Mouse (Mus musculus): Measurements from ENCODE around the gene A730015C16Rik. TPM values are rescaled to one million over a fixed set of nuclear protein-coding genes. Genes with fewer than 3 reads are reported as not detected.

A730015C16Rik gene
- polyA plus RNA-seq, 1 experiment from 2014 or later, result 1.8 TPM

DNA sequence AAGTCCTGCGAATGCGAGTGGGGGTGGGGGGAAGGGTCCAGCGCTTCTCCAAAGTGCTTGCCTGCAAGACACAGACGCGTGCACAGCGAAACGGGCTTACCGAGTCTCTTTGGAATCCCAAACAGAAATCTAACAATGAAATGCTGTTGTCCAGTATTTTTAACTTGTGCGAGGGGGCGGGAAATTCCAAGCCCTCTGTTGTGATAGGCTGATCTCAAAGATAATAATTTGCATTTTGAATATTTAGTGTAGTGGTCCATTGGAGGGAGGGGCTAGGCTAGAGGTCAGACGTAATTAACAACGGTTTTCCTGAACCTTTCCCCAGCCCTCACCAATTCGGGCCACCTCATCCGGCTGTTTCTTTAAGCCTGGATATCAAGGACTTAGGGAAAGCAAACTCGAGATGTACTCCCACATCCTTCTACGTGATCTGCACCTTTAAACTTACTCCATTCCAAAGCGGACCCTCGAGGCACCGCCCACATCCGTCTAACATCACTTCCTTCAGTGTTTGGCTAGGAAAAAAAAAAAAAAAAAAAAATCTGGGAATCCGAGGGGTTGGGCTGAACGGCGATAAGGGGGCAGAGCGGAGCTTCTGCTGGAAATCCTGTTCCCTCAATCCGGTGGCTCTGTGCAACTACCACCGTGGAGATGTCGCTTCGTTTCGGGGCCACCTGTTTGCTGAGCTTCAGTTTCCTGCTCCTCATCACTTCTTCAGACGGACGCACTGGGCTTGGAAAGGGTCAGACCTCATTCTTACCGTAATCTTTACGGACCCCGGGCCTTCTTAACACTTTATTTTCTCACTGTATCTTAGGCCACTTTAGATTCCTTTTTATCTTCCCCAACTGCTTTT, 14.1 kb downstream of the A730015C16Rik start, which contains the start of gene Txndc12:
Gene Txndc12, plus strand, starts transcription at position 487 of the 856 bp plus-strand sequence.
- no peaks in the 10 kb centered on the region for H3K27me3 ChIP-seq (ENCODE audit: control insufficient read depth, insufficient read depth, low read length)
- peak within 1 kb of the TSS; percentile 95 for H3K4me3 ChIP-seq (replicated peaks; ENCODE audit: low read depth, low read length)
- H3K9me3 ChIP-seq (ENCODE audit: control insufficient read depth, low read length), result no peaks in the 10 kb centered on the region
- DNase-seq (peak; percentile 95), ATAC-seq (ENCODE audit: low FRiP score, low TSS enrichment) (peak; percentile 81)
- H3K4me2 ChIP-seq (ENCODE audit: low read length), result peak within 1 kb of the TSS; percentile 65
- H3K4me1 ChIP-seq (ENCODE audit: control insufficient read depth, insufficient read depth, low read length), result peaks cover 35% of the 10 kb centered on the region
- under 1% methylated on average over 34 of the region's 34 CpGs for WGBS
- peak within 1 kb of the TSS; percentile 100 for H3K27ac ChIP-seq (replicated peaks; ENCODE audit: low read depth, low read length)
- peak within 1 kb of the TSS; percentile 99 for H3K9ac ChIP-seq (replicated peaks; ENCODE audit: low read length)
- peaks cover 10% of the 10 kb centered on the region for H3K36me3 ChIP-seq (ENCODE audit: control insufficient read depth, insufficient read depth, low read length)

DNA sequence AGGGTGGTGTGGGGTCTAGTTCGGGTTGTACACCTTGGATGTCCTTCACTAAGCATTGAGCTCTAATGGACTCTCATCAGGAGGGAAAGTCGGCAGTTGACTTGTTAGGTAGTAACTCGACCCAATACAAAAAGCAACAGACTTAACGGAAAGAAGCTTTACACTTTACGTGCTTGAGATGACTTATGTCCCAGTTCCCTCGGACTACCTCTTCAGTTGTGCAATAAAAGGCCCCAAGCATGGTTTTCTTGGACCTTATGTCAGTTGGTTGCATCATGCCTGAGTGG, 14.6 kb downstream of the A730015C16Rik start:
- DNase-seq, result no peak
- H3K27ac ChIP-seq (replicated peaks; ENCODE audit: low read depth, low read length), result peak overlapping the region; percentile 100
- no peaks in the 10 kb centered on the region for H3K9me3 ChIP-seq (ENCODE audit: control insufficient read depth, low read length)
- H3K9ac ChIP-seq (replicated peaks; ENCODE audit: low read length), result peak overlapping the region; percentile 99
- ATAC-seq (ENCODE audit: low FRiP score, low TSS enrichment), result no peak
- H3K27me3 ChIP-seq (ENCODE audit: control insufficient read depth, insufficient read depth, low read length), result no peaks in the 10 kb centered on the region
- peak overlapping the region; percentile 65 for H3K4me2 ChIP-seq (ENCODE audit: low read length)
- H3K36me3 ChIP-seq (ENCODE audit: control insufficient read depth, insufficient read depth, low read length), result peaks cover 15% of the 10 kb centered on the region
- 0% methylated on average over 6 of the region's 6 CpGs for WGBS
- H3K4me3 ChIP-seq (replicated peaks; ENCODE audit: low read depth, low read length), result peak overlapping the region; percentile 95
- H3K4me1 ChIP-seq (ENCODE audit: control insufficient read depth, insufficient read depth, low read length), result peaks cover 35% of the 10 kb centered on the region

DNA sequence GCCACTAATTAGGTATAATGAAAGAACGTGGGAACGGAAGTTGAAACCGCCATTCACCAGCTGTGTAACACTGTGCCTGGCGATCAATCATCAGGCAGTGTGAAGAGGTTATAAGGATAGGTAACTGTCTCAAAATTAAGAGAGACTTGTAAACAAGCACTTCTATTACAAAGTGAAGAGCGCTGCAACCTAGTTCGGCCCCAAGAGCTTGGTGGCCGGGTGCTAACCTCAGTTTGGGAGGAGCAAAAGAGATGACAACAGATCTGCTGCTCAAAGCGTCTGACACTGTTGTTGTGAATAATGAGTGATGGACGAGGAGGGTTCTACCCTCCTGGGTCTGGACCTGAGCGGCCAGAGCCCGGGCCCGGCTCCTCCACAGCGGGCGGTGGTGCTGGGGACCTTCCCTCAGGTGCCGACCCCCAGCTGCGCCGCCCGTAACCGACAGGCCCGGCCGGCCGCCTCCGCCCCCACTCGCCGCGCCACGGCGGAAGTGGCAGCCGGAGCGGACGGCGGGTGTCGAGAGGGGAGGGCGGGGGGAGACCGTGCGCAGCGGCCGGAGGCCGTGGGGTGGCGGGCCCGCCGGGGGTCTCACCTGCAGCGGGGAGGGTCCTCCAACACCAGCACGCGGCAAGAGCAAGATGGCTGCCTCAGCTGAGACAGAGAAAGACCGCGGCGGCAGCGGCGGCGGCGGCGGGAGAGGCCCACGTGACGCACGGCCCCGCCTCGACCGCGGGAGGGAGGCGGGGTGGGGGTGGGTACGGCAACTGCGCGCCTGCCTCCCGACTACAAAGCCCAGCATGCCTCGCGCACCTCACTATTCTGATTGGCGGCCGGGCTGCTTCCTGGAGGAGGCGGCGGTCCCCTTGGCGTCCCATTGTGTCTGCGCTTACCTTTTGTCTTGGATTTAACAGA, 15.2 kb downstream of the A730015C16Rik start, which contains the start of gene Btf3l4:
Gene Btf3l4, minus strand, starts transcription at position 699 of the 912 bp plus-strand sequence.
- peak within 1 kb of the TSS; percentile 65 for H3K4me2 ChIP-seq (ENCODE audit: low read length)
- peaks cover 19% of the 10 kb centered on the region for H3K36me3 ChIP-seq (ENCODE audit: control insufficient read depth, insufficient read depth, low read length)
- H3K9ac ChIP-seq (replicated peaks; ENCODE audit: low read length), result peak within 1 kb of the TSS; percentile 99
- DNase-seq, result peak; percentile 98
- H3K9me3 ChIP-seq (ENCODE audit: control insufficient read depth, low read length), result no peaks in the 10 kb centered on the region
- H3K27ac ChIP-seq (replicated peaks; ENCODE audit: low read depth, low read length), result peak within 1 kb of the TSS; percentile 100
- H3K4me1 ChIP-seq (ENCODE audit: control insufficient read depth, insufficient read depth, low read length), result peaks cover 35% of the 10 kb centered on the region
- WGBS, result under 1% methylated on average over 65 of the region's 73 CpGs
- peak; percentile 94 for ATAC-seq (ENCODE audit: low FRiP score, low TSS enrichment)
- peak within 1 kb of the TSS; percentile 95 for H3K4me3 ChIP-seq (replicated peaks; ENCODE audit: low read depth, low read length)
- H3K27me3 ChIP-seq (ENCODE audit: control insufficient read depth, insufficient read depth, low read length), result no peaks in the 10 kb centered on the region

DNA sequence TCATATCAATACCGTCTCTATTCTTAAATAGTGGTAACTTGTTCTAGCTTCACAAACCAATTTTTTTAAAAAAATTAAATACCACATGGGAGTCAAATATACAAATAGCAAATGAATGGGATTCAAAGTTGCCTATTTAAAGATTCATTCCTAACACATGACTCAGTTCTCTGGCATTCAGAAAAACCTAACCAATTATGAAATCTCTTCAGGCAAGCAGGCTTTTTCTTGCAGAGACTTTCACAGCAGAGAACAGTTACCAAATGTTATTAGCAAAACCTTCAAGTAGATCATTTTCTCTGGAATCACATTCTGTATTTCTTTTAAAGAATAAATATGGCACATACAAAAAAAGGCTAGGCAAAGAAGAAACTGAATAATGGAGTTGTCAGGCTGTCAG, 17.7 kb downstream of the A730015C16Rik start:
- H3K9ac ChIP-seq (replicated peaks; ENCODE audit: low read length), result no peak overlapping the region; the same call in 1 of the 2 replicates
- no peak overlapping the region for H3K27ac ChIP-seq (replicated peaks; ENCODE audit: low read depth, low read length)
- H3K4me2 ChIP-seq (ENCODE audit: low read length), result peak overlapping the region; percentile 65
- H3K36me3 ChIP-seq (ENCODE audit: control insufficient read depth, insufficient read depth, low read length), result peaks cover 40% of the 10 kb centered on the region
- H3K27me3 ChIP-seq (ENCODE audit: control insufficient read depth, insufficient read depth, low read length), result no peaks in the 10 kb centered on the region
- no peak overlapping the region for H3K4me3 ChIP-seq (replicated peaks; ENCODE audit: low read depth, low read length)
- no peak for ATAC-seq (ENCODE audit: low FRiP score, low TSS enrichment)
- H3K9me3 ChIP-seq (ENCODE audit: control insufficient read depth, low read length), result no peaks in the 10 kb centered on the region
- 84% methylated on average over 1 of the region's 1 CpGs for WGBS
- peaks cover 22% of the 10 kb centered on the region for H3K4me1 ChIP-seq (ENCODE audit: control insufficient read depth, insufficient read depth, low read length)
- DNase-seq, result no peak

DNA sequence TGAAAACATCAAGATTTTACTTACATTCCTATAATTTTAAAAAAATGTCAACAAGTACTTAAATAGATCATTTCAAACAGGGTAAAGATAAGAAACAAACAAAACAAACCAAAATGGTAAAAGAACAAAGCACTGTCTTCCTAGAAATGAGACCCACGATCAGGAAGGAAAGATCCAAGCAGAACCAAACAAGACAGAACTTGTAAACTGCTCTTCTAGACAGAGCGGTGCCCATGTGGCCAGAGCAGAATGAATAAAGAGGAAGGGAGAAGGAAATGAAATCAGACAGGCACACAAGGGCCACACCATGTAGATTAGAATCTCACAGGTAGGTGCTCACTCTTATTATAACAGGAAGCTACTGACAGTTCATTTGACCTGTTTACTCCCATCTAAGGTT, 21.8 kb downstream of the A730015C16Rik start:
- peaks cover 72% of the 10 kb centered on the region for H3K36me3 ChIP-seq (ENCODE audit: control insufficient read depth, insufficient read depth, low read length)
- ATAC-seq (ENCODE audit: low FRiP score, low TSS enrichment) (no peak), DNase-seq (no peak)
- H3K4me3 ChIP-seq (replicated peaks; ENCODE audit: low read depth, low read length), result no peak overlapping the region
- H3K27ac ChIP-seq (replicated peaks; ENCODE audit: low read depth, low read length), result no peak overlapping the region
- peaks cover 10% of the 10 kb centered on the region for H3K4me1 ChIP-seq (ENCODE audit: control insufficient read depth, insufficient read depth, low read length)
- WGBS, result 94% methylated on average over 2 of the region's 2 CpGs
- no peak overlapping the region for H3K9ac ChIP-seq (replicated peaks; ENCODE audit: low read length)
- H3K27me3 ChIP-seq (ENCODE audit: control insufficient read depth, insufficient read depth, low read length), result no peaks in the 10 kb centered on the region
- H3K4me2 ChIP-seq (ENCODE audit: low read length), result no peak overlapping the region
- H3K9me3 ChIP-seq (ENCODE audit: control insufficient read depth, low read length), result no peaks in the 10 kb centered on the region

DNA sequence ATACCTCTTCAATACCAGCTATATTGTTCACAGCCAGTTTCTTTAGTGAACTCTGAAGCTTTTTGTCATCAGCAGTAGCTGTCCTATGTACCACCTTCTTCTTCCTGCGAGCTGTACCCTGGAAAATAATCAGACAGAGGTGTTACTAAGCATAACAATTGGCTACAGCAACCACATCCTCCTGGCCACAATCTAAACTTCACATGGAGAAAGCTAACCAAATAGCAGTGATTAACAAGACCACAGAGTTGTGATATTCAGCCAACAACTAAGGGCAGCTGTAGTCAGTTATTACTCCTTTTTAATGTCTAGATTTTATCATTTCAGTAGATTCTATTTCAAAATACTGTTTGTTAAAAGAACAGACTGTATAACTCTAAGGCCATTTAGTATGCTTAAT, 22.3 kb downstream of the A730015C16Rik start:
- no peak overlapping the region for H3K27ac ChIP-seq (replicated peaks; ENCODE audit: low read depth, low read length)
- H3K4me3 ChIP-seq (replicated peaks; ENCODE audit: low read depth, low read length), result no peak overlapping the region
- ATAC-seq (ENCODE audit: low FRiP score, low TSS enrichment), result no peak
- DNase-seq, result no peak
- H3K27me3 ChIP-seq (ENCODE audit: control insufficient read depth, insufficient read depth, low read length), result no peaks in the 10 kb centered on the region
- H3K9ac ChIP-seq (replicated peaks; ENCODE audit: low read length), result no peak overlapping the region
- no peak overlapping the region for H3K4me2 ChIP-seq (ENCODE audit: low read length)
- peaks cover 5% of the 10 kb centered on the region for H3K4me1 ChIP-seq (ENCODE audit: control insufficient read depth, insufficient read depth, low read length)
- 96% methylated on average over 1 of the region's 1 CpGs for WGBS
- no peaks in the 10 kb centered on the region for H3K9me3 ChIP-seq (ENCODE audit: control insufficient read depth, low read length)
- peaks cover 77% of the 10 kb centered on the region for H3K36me3 ChIP-seq (ENCODE audit: control insufficient read depth, insufficient read depth, low read length)

DNA sequence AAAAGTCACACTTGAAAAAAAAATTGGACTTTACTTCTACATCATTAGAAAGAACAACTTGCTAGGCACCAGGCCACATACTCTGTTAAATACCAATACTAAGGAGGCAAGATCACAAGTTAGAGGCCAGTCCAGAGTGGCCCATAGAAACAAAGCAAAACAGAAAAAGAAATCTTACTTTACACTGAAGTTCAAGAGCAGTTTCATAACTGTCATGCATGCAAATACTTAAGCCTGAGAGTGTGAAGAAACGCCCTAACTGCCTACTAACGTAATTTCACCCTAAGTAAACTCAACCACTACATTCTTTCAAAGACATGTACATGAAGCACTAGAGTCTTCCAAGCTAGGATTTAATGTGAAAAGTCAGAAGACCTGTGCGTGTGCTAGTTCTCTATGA, 22.7 kb downstream of the A730015C16Rik start:
- Histone ChIP-seq H3K4me2 (ENCODE audit: low read length) (no peak overlapping the region), H3K4me3 (replicated peaks; ENCODE audit: low read depth, low read length) (no peak overlapping the region), H3K9me3 (ENCODE audit: control insufficient read depth, low read length) (no peaks in the 10 kb centered on the region), H3K27ac (replicated peaks; ENCODE audit: low read depth, low read length) (no peak overlapping the region), H3K9ac (replicated peaks; ENCODE audit: low read length) (no peak overlapping the region), H3K27me3 (ENCODE audit: control insufficient read depth, insufficient read depth, low read length) (no peaks in the 10 kb centered on the region), H3K36me3 (ENCODE audit: control insufficient read depth, insufficient read depth, low read length) (peaks cover 81% of the 10 kb centered on the region), H3K4me1 (ENCODE audit: control insufficient read depth, insufficient read depth, low read length) (peaks cover under 1% of the 10 kb centered on the region; the same call in 1 of the 2 replicates)
- DNase-seq (no peak), ATAC-seq (ENCODE audit: low FRiP score, low TSS enrichment) (no peak)
- WGBS, result 94% methylated on average over 3 of the region's 3 CpGs

DNA sequence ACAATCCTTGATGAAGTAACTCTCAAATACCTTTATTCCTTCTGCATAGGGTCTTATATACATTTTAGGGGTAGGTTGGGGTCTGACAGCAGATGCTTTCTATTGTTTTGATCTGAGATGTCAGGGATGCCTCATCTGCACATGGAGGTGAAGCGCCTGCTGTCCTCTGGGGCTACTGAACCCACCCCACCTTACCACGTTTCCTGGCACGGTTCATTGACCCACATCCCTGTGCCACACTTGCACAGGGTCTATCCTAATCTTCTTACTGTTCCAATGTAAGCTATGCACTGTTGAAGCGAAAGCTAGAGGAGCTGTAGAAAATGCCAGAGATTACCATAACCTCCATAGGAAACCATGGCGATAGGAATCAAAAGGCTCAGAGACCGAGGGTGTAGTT, 36.9 kb downstream of the A730015C16Rik start:
- Histone ChIP-seq H3K9me3 (ENCODE audit: control insufficient read depth, low read length) (no peaks in the 10 kb centered on the region), H3K4me1 (ENCODE audit: control insufficient read depth, insufficient read depth, low read length) (no peaks in the 10 kb centered on the region), H3K4me3 (replicated peaks; ENCODE audit: low read depth, low read length) (no peak overlapping the region), H3K27ac (replicated peaks; ENCODE audit: low read depth, low read length) (no peak overlapping the region), H3K36me3 (ENCODE audit: control insufficient read depth, insufficient read depth, low read length) (peaks cover 14% of the 10 kb centered on the region), H3K27me3 (ENCODE audit: control insufficient read depth, insufficient read depth, low read length) (no peaks in the 10 kb centered on the region), H3K9ac (replicated peaks; ENCODE audit: low read length) (no peak overlapping the region), H3K4me2 (ENCODE audit: low read length) (no peak overlapping the region)
- ATAC-seq (ENCODE audit: low FRiP score, low TSS enrichment) (no peak), DNase-seq (no peak)
- 48% methylated on average over 6 of the region's 6 CpGs for WGBS

Measured in midbrain, embryonic 14.5 days (tissue).